Mouse (Mus musculus) hindbrain, postnatal 0 days (tissue): ENCODE results near the gene Hlcs. TPM values are rescaled to one million over a fixed set of nuclear protein-coding genes. Genes with fewer than 3 reads are reported as not detected.

ENCODE experiments used
- ATAC-seq: fragments of 200-750 bp; cut with Nextera tagmentation; 2 replicates; pipeline ENCODE4 v1.8.0; 2017; ENCODE audit warnings: mild to moderate bottlenecking, moderate TSS enrichment, moderate library complexity
- DNase-seq: peaks from one replicate; pipeline ENCODE4 v3.0.0-alpha.2; 2015; ENCODE audit warnings: low spot score
- H3K27ac ChIP-seq: fragments of 300-500 bp; sonication (generic); 2 replicates; pipeline ENCODE4 v1.5.1; 2014; ENCODE audit warnings: mild to moderate bottlenecking
- H3K27me3 ChIP-seq: fragments of 300-500 bp; sonication (generic); 2 replicates; pipeline ENCODE4 v1.6.1; 2014; ENCODE audit warnings: low read length, mixed read lengths; ENCODE audit not compliant: insufficient read depth
- H3K36me3 ChIP-seq: fragments of 300-500 bp; sonication (generic); 2 replicates; pipeline ENCODE4 v1.6.1; 2014; ENCODE audit warnings: low read length, mixed read lengths; ENCODE audit not compliant: insufficient read depth
- H3K4me1 ChIP-seq: fragments of 300-500 bp; sonication (generic); 2 replicates; pipeline ENCODE4 v1.6.1; 2014; ENCODE audit warnings: antibody characterized with exemption, low read length, mixed read lengths; ENCODE audit not compliant: insufficient read depth
- H3K4me2 ChIP-seq: fragments of 300-500 bp; sonication (generic); 2 replicates; pipeline ENCODE4 v1.6.1; 2014; ENCODE audit warnings: low read depth, mild to moderate bottlenecking, low read length, moderate library complexity, mixed read lengths
- H3K4me3 ChIP-seq: fragments of 300-500 bp; sonication (generic); 2 replicates; pipeline ENCODE4 v1.5.1; 2014; ENCODE audit warnings: low read length
- H3K9ac ChIP-seq: fragments of 300-500 bp; sonication (generic); replicated peaks from 2 replicates; pipeline ENCODE4 v1.6.1; 2014; ENCODE audit warnings: mild to moderate bottlenecking, low read length, moderate library complexity, mixed read lengths
- H3K9me3 ChIP-seq: fragments of 300-500 bp; sonication (generic); 2 replicates; pipeline ENCODE4 v1.6.1; 2016; ENCODE audit warnings: low read length, mixed read lengths
- CTCF ChIP-seq: IDR thresholded peaks from 2 replicates; pipeline ENCODE4 v1.5.1; 2016; ENCODE audit warnings: antibody characterized with exemption, control low read depth, low read depth
- WGBS: fragments of 180-500 bp; shearing (Covaris S2); extraction: QIAGEN DNeasy Blood & Tissue Kit; methylation state at CpG from one replicate; pipeline ENCODE4 v1.1.7; 2014; 5-methylcytosine and 5-hydroxymethylcytosine counted together
- polyA plus RNA-seq: library from polyadenylated mRNA; unstranded; fragments of >200 nt; fragmentation: Nextera tagmentation; extraction: Ambion mirVana; gene quantifications from 2 replicates; pipeline ENCODE4 v1.2.1, GENCODE M21; 2015
- total RNA-seq: library from RNA; depleted of rRNA; stranded (reverse); fragments of >200 nt; gene quantifications from 2 replicates; pipeline ENCODE4 v1.2.3, GENCODE M21; 2014; rRNA removed

Hlcs gene
- 8.1 and 9.4 TPM in 2 replicates for total RNA-seq
- polyA plus RNA-seq = 7.3 TPM in 2 replicates

DNA sequence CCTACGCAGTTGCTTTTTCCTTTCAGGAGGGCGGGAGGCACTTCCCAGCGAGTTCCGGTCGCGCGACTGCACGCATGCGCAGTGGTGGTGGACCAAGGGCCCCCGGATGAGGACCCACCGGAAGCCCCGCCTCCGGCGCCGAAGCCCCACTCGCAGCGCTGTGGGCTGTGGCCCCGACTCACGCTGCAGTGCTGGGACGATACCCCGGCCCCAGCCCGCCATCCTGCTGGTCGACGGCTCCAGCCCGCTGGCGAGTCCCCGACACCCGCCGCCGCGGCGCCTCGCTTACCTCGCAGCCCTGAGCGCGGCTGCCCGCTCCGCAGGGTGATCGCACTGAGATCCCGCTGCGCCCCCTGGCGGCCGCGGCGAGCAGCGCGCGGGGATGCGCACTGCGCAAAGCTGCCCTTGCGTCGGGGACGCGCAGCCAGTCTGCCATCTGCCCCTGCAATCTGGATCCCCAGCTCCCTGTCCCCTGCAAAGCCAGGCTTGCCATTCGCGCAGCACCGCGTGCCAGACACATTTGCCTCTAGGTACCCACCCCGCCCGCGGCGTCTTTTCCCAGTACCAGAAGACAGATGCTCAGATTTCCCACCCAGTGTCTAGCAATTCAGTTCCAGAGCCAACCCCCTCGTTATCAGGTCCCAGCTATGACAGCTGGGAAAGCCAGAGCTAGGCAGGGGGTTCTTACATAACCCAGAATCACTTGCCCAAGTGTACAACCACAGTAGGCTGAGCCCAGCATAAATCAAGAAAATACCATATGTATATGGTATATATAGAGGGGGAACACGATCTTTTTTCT, at the start of gene Hlcs:
Hlcs (minus strand) TSS at position 343 of the 802 bp plus-strand sequence.
- H3K4me3 ChIP-seq = peak within 1 kb of the TSS; percentile 57
- 0 out of 2 replicates have a peak, but pooled peaks cover 2% of the 10 kb centered on the region for H3K4me1 ChIP-seq
- TF ChIP-seq CTCF = peak; percentile 64
- peak within 1 kb of the TSS; percentile 78 for H3K9ac ChIP-seq
- no peaks in the 10 kb centered on the region for H3K27me3 ChIP-seq
- DNase-seq (peak; percentile 99), ATAC-seq (peak; percentile 92)
- no peaks in the 10 kb centered on the region for H3K36me3 ChIP-seq
- under 1% methylated on average over 54 of the region's 64 CpGs for WGBS
- H3K9me3 ChIP-seq = no peaks in the 10 kb centered on the region
- peak within 1 kb of the TSS; percentile 69 for H3K4me2 ChIP-seq
- peak within 1 kb of the TSS; percentile 100 for H3K27ac ChIP-seq

DNA sequence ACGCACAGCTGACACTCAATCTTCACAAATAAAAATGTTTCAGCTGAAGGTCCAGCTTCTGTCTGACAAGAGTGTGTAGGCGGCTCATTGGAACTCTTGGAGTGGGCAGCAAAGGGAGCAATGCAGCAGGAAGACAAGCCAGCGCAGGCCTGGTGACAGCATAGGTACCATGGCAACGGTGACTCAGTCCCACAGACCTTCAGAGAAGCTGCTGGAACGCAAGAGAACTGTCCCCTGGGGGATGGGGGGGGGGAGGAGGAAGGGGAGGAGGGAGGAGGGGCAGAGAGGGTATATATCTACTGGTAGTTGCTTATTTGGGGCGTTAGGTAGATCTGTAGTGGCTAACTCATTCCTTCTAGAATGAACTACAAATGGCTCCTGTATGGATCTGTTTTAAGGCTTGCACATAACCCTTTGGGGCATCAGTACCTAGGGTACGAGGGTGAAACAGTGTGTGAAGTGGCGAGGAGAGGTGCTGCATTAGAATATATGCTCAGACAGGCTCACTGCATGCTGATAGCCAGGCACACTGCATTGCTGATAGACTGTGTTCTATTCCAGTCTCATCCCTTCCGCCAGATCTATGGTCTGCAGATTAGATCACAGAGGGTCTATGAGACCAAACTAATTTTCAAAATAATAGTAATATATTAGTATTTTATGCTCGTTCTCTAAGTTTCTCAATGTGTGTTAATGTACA, 49.0 kb upstream of the Hlcs start:
- ATAC-seq = peak; percentile 87
- H3K4me2 ChIP-seq = no peak overlapping the region
- 32% methylated on average over 10 of the region's 10 CpGs for WGBS

DNA sequence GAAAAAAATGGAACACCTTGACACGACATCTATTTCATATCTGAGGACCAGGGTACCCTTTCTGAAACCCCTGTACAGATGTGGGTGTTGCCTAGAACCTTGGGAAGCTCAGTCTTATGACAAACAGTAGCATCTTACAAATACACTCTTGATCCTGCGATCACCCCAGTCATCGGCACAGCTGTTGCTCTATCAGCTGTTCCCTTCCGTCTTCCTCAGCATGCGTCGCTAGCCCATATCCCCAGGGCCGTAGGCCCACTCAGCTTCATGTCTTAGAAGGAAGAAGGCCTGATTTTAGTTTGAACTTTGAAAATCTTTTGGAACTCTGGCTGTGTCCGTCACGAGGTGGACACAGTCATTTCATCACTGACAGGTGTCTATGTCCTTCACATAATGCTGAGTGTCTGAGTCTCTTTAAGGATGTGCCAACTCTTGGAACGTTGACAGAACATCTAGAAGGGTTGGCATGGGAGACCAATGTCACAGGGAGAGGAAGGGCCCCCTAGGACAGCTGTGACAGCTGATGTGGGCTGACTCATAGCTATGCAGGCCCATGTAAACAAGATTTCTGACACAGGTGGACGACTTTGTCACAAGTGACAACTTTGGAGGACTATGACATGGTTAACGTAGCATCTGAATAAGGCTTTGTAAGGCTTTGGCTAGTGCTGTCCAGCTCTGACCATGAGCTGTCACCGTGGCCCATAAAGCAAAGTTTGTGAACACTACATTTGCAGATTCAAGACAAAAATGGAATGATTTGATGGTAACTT, 47.4 kb upstream of the Hlcs start:
- Histone ChIP-seq H3K9ac (no peak overlapping the region), H3K27me3 (no peaks in the 10 kb centered on the region), H3K4me2 (no peak overlapping the region), H3K4me1 (0 out of 2 replicates have a peak, but pooled peaks cover 4% of the 10 kb centered on the region), H3K27ac (no peak overlapping the region), H3K4me3 (no peak overlapping the region), H3K9me3 (no peaks in the 10 kb centered on the region), H3K36me3 (no peaks in the 10 kb centered on the region)
- no peak for ATAC-seq
- TF ChIP-seq CTCF = no peak
- 78% methylated on average over 13 of the region's 13 CpGs for WGBS
- DNase-seq = no peak

More for the DNA sequence above, 49.0 kb upstream of the Hlcs start:
- Histone ChIP-seq H3K4me3 (no peak overlapping the region), H3K27ac (0 out of 2 replicates have a peak overlapping the region, but pooled peaks have one; percentile 4), H3K4me1 (0 out of 2 replicates have a peak, but pooled peaks cover 4% of the 10 kb centered on the region), H3K27me3 (no peaks in the 10 kb centered on the region), H3K36me3 (no peaks in the 10 kb centered on the region), H3K9me3 (no peaks in the 10 kb centered on the region), H3K9ac (0 out of 2 replicates have a peak overlapping the region, but pooled peaks have one; percentile 35)
- DNase-seq = peak; percentile 81
- no peak for TF ChIP-seq CTCF

DNA sequence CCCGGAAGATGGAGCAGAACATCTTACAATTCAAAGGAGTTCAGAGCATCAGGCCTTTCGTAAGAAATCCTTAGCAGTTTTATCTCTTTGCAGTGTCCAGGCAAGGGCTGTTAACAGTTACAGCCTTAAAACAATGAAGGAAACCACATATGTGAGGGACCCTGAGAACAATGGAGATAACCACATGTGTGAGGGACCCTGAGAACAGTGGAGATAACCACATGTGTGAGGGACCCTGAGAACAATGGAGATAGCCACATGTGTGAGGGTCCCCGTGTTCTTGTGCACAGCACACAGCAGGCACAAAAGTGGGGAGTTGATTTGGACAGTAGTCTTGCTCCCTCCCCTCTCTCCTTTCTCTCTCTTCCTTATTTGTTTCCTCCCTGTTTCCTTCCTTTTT, 44.7 kb upstream of the Hlcs start:
- no peak overlapping the region for H3K9ac ChIP-seq
- ATAC-seq (no peak), DNase-seq (no peak)
- no peaks in the 10 kb centered on the region for H3K27me3 ChIP-seq
- 88% methylated on average over 3 of the region's 3 CpGs for WGBS
- TF ChIP-seq CTCF = no peak
- H3K4me1 ChIP-seq = 0 out of 2 replicates have a peak, but pooled peaks cover 4% of the 10 kb centered on the region
- H3K4me2 ChIP-seq = no peak overlapping the region
- no peak overlapping the region for H3K27ac ChIP-seq
- H3K9me3 ChIP-seq = no peaks in the 10 kb centered on the region
- H3K4me3 ChIP-seq = no peak overlapping the region
- no peaks in the 10 kb centered on the region for H3K36me3 ChIP-seq

DNA sequence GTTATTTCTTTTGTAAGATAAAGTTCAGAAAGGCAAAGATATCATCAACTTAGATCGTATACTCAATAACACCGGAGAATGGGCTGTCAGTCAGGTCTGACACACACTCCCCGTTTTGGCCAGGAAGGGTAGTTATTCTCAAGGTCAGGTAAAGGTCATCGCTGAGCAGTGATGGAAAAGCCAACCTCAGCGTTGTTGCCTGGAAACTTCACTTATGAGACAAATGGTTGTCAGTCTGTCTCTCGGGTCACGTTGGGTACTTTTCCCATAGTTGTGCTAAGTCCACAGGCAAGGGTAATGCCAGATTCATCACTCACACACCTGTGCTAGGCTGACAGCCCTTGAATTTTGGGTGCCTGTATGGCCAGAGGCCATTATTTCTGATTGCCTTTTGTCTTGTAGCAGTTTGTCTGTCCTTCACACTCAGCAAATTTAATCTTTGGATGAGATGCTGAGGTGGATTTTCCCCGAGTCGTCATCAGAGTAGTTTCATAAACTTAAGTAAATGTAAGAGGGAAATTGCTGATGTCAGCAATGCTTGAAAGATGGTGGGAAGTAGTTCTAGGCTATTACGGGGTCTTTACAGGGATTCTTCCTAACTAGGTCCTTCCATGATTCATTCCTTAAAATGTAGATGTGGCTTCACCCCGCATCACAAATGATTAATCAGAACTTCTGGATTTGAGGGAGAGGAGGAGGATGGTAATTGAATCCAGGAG, 43.6 kb upstream of the Hlcs start:
- no peaks in the 10 kb centered on the region for H3K36me3 ChIP-seq
- no peak for DNase-seq
- ATAC-seq = no peak
- H3K9ac ChIP-seq = no peak overlapping the region
- TF ChIP-seq CTCF = no peak
- no peak overlapping the region for H3K27ac ChIP-seq
- H3K4me2 ChIP-seq = no peak overlapping the region
- whole genome bisulfite sequencing = 80% methylated on average over 11 of the region's 11 CpGs
- H3K4me3 ChIP-seq = no peak overlapping the region
- H3K27me3 ChIP-seq = no peaks in the 10 kb centered on the region
- no peaks in the 10 kb centered on the region for H3K4me1 ChIP-seq
- no peaks in the 10 kb centered on the region for H3K9me3 ChIP-seq

DNA sequence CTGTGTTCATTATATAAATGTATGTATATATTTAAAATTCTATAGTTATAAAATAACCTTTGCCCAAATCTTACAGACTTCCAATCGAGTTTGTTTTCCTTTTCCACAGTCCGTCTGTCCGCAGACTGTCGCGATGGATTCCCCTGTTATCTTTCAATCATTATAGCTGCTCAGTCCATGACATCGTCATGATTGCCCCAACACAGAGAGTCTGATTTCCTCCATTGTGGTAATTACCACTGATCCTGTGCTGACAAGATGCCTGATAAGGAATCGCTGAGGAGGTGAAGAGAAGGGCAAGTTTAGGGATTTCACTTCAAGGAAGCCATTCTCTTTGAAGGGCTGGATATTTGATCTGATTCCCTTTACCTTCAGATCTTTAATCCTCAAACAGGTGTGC, 42.7 kb upstream of the Hlcs start:
- DNase-seq (no peak), ATAC-seq (no peak)
- no peak for TF ChIP-seq CTCF
- H3K36me3 ChIP-seq = no peaks in the 10 kb centered on the region
- H3K9me3 ChIP-seq = no peaks in the 10 kb centered on the region
- H3K4me1 ChIP-seq = no peaks in the 10 kb centered on the region
- no peak overlapping the region for H3K9ac ChIP-seq
- H3K4me2 ChIP-seq = no peak overlapping the region
- H3K27me3 ChIP-seq = no peaks in the 10 kb centered on the region
- no peak overlapping the region for H3K27ac ChIP-seq
- H3K4me3 ChIP-seq = no peak overlapping the region
- 74% methylated on average over 7 of the region's 7 CpGs for WGBS
